Mouse (Mus musculus): ENCODE data around the gene Cpne2. TPM values are rescaled to one million over a fixed set of nuclear protein-coding genes. Genes with fewer than 3 reads are reported as not detected.

Gene Cpne2
- total RNA-seq, 2 experiments from 2014 or later = 29.3 to 35.0 TPM

DNA sequence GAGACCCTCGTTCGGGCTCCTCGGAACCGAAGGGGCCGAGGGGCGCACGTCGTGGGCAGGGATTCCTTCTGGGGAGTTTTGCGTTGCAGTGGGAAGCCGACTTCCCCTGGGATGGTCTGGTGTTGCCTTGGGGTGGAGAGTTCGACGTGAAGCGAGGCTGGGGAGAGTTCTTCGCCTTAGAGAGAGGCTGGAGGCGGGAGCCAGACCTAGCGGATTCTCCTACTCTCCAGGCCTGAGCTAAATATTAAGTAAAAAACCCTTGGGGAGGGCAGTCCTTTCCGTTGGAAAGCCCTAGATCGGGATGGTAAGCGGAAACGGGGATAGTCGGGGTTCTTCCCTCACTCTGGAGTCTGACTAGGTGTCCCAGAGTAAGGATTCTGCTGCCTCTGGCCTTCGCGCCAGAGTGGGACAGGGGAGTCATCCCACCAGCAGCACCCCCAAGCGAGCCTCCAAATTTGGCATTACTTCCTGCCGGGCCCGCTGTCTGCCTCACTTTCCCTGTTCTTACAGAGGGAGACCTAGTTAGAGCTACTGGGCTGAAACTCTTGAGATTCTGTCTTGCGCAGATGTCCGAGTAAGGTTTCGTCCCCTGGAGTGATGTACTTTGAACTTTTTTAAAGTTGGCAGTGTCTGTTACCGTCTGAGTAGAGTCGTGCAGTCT lies 69.8 kb downstream of the Cpne2 start:
- peak overlapping the region; percentile 95 for H3K27ac ChIP-seq
- no peak for TF ChIP-seq CTCF (conservative IDR thresholded peaks at IDR 0.05)
- no peak for DNase-seq (ENCODE audit: low spot score in 2 of 2)

DNA sequence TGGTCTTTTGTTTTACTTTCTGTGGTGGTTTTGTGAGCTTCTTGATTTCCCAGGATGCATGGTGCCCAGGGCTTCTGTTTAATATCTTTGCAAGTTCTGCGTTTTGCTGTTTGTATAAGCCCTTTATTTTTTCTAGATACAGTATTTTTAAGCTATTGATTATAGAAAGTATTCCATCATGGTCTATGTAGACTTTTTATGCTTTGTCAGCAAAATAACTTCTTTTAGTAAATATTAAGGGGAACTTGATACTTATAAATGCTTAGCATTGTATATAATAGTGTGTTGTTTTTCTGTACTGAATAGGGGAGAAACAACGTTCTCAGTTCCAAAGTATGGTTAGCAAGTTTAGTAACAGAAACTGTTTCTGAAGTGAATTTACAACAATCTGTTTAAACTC lies 71.2 kb downstream of the Cpne2 start:
- H3K27ac ChIP-seq = no peak overlapping the region
- TF ChIP-seq CTCF (conservative IDR thresholded peaks at IDR 0.05) = no peak
- DNase-seq (ENCODE audit: low spot score in 2 of 2) = no peak
- no peak overlapping the region for H3K4me3 ChIP-seq

More for the DNA sequence above, 69.8 kb downstream of the Cpne2 start:
- H3K4me3 ChIP-seq = peak overlapping the region; percentile 74

DNA sequence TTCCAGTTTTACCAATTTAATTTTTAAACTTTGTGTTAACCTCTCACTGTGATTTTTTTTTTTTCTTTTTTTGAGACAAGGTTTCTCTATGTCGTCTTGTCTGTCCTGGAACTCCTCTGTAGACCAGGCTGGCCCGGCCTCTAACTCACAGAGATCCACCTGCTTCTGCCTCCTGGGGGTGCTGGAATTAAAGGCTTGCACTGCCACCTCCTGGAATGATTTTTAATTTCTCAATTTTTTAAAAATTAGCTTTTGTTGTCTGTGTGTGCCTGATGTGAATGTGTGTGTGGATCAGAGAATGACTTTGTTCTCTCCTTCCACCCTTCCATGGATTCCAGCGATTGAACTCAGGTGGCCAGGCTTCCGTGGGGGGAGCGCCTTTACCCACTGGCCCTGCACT lies 74.3 kb downstream of the Cpne2 start:
- no peak for DNase-seq (ENCODE audit: low spot score in 2 of 2)
- peak; percentile 42 for TF ChIP-seq CTCF (conservative IDR thresholded peaks at IDR 0.05)
- Histone ChIP-seq H3K27ac (no peak overlapping the region), H3K4me3 (no peak overlapping the region)

Small RNAs within 50 kb of the gene (microRNA-seq; reads per million reads assigned to microRNA genes)
- 0 reads per million in 2 experiments for gene Mir7072

Other genes with a start within 250 kb of the Cpne2 start
- gene Slc12a3, start 203.8 kb upstream of the Cpne2 start, total RNA-seq (2021) = 1 to 10 TPM in 1 of 2 experiments, under 1 TPM in 1; 0.54 to 1.0 TPM
- gene Herpud1, start 146.6 kb upstream of the Cpne2 start, total RNA-seq (2021) = 10 to 100 TPM; 54.4 to 57.3 TPM
- 1 to 10 TPM in 1 of 2 experiments, under 1 TPM in 1; 0.54 to 1.4 TPM for gene Nlrc5, start 98.6 kb upstream of the Cpne2 start, total RNA-seq (2021)
- 10 to 100 TPM; 25.8 to 26.1 TPM for gene Rspry1, start 68.9 kb downstream of the Cpne2 start, total RNA-seq (2021)
- gene Fam192a, start 69.0 kb downstream of the Cpne2 start, total RNA-seq (2021) = 10 to 100 TPM; 38.6 to 45.6 TPM
- gene Arl2bp, start 133.6 kb downstream of the Cpne2 start, total RNA-seq (2021) = 100 to 1,000 TPM; 145 to 147 TPM
- 10 to 100 TPM; 37.5 to 39.8 TPM for gene Pllp, start 163.3 kb downstream of the Cpne2 start, total RNA-seq (2021)
- under 1 TPM in 1 of 2 experiments, not detected in 1; 0.37 TPM for gene Ccl22, start 212.6 kb downstream of the Cpne2 start, total RNA-seq (2021)
- 100 to 1,000 TPM; 396 to 397 TPM for gene Cx3cl1, start 239.0 kb downstream of the Cpne2 start, total RNA-seq (2021)

All from layer of hippocampus, adult 2 months (tissue).